Mouse (Mus musculus) forebrain, embryonic 14.5 days (tissue): ENCODE results near the gene Sh3kbp1. TPM values are rescaled to one million over a fixed set of nuclear protein-coding genes. Genes with fewer than 3 reads are reported as not detected.

Experiments
- ATAC-seq: fragments of 200-750 bp; cut with Nextera tagmentation; 2 replicates; pipeline ENCODE4 v1.8.0; 2017; ENCODE audit warnings: mild to moderate bottlenecking, moderate library complexity
- DNase-seq: peaks from one replicate; pipeline ENCODE4 v3.0.0-alpha.2; 2015; ENCODE audit warnings: low spot score
- H3K27ac ChIP-seq: fragments of 300-500 bp; sonication (generic); 2 replicates; pipeline ENCODE4 v1.5.1; 2014; ENCODE audit warnings: low read depth, mild to moderate bottlenecking, control low read depth, low read length, moderate library complexity
- H3K27me3 ChIP-seq: fragments of 300-500 bp; sonication (generic); replicated peaks from 2 replicates; pipeline ENCODE4 v1.6.1; 2014; ENCODE audit warnings: low read length, control low read depth, mixed read lengths; ENCODE audit not compliant: control insufficient read depth, insufficient read depth
- H3K36me3 ChIP-seq: fragments of 300-500 bp; sonication (generic); 2 replicates; pipeline ENCODE4 v1.6.1; 2014; ENCODE audit warnings: low read length, control low read depth; ENCODE audit not compliant: control insufficient read depth, insufficient read depth
- H3K4me1 ChIP-seq: fragments of 300-500 bp; sonication (generic); 2 replicates; pipeline ENCODE4 v1.6.1; 2014; ENCODE audit warnings: antibody characterized with exemption, low read length, control low read depth; ENCODE audit not compliant: control insufficient read depth, insufficient read depth
- H3K4me2 ChIP-seq: fragments of 300-500 bp; sonication (generic); 2 replicates; pipeline ENCODE4 v1.6.1; 2014; ENCODE audit warnings: mild to moderate bottlenecking, control low read depth, low read length
- H3K4me3 ChIP-seq: fragments of 300-500 bp; sonication (generic); 2 replicates; pipeline ENCODE4 v1.5.1; 2014; ENCODE audit warnings: low read depth, low read length, control low read depth
- H3K9ac ChIP-seq: fragments of 300-500 bp; sonication (generic); 2 replicates; pipeline ENCODE4 v1.6.1; 2014; ENCODE audit warnings: mild to moderate bottlenecking, low read length, control low read depth, moderate library complexity
- H3K9me3 ChIP-seq: fragments of 300-500 bp; sonication (generic); replicated peaks from 2 replicates; pipeline ENCODE4 v1.6.1; 2016; ENCODE audit warnings: low read length, control low read depth, mixed read lengths; ENCODE audit not compliant: control insufficient read depth
- WGBS: fragments of 180-500 bp; shearing (Covaris S2); extraction: QIAGEN DNeasy Blood & Tissue Kit; methylation state at CpG from one replicate; pipeline ENCODE4 v1.1.7; 2014; 5-methylcytosine and 5-hydroxymethylcytosine counted together
- polyA plus RNA-seq: library from polyadenylated mRNA; unstranded; fragments of >200 nt; fragmentation: Nextera tagmentation; extraction: Ambion mirVana; gene quantifications from 2 replicates; pipeline ENCODE4 v1.2.1, GENCODE M21; 2014

Gene Sh3kbp1
- polyA plus RNA-seq, 1 experiment from 2014 or later = 38.7 TPM

DNA sequence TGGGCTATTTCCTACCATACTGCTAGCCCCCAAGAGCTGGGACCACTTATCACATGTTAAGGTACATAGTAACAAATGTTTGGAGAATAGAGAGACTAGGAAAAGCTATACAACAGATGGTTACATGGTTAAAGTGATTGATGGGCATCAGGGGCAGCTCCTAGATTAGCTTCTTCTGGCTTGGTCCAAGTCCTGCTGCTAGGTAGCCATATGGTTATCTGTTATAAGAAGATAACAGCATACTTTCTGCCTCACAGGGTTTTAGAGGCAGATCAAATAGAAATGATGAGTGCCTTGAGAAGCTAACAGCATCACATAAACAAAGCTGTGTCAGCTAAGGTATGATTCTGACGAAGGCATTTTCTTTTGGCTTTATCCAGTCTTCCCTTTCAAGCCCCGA is 334.3 kb downstream of the Sh3kbp1 start:
- no peak overlapping the region for H3K9ac ChIP-seq
- no peak for DNase-seq
- H3K27me3 ChIP-seq = 0 out of 2 replicates have a peak, but pooled peaks cover 3% of the 10 kb centered on the region
- no peaks in the 10 kb centered on the region for H3K36me3 ChIP-seq
- no peak for ATAC-seq
- no peak overlapping the region for H3K27ac ChIP-seq
- WGBS = 82% methylated on average over 2 of the region's 2 CpGs
- H3K4me2 ChIP-seq = no peak overlapping the region
- no peaks in the 10 kb centered on the region for H3K4me1 ChIP-seq
- no peaks in the 10 kb centered on the region for H3K9me3 ChIP-seq
- no peak overlapping the region for H3K4me3 ChIP-seq

DNA sequence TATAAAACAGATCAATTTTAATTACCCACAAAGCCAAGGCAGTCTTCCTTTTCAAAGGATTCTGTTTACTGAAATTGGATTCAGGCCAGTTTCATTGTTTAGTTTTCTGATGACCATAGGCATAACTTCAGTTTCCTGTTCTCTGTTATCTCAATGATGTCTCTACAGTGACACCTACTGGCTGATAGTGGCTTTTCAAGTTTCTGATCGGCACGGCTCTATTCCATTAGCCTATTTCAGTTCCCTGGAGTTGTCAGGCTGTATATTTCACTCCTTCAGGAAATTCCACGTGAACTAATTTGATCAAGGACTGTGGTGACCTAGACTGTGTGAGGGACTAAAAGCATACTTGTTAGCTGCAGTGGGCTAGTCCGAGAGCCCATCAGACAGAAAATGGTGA is 336.2 kb downstream of the Sh3kbp1 start:
- Histone ChIP-seq H3K4me1 (no peaks in the 10 kb centered on the region), H3K27me3 (0 out of 2 replicates have a peak, but pooled peaks cover 3% of the 10 kb centered on the region), H3K4me3 (no peak overlapping the region), H3K27ac (no peak overlapping the region), H3K4me2 (no peak overlapping the region), H3K9ac (no peak overlapping the region), H3K9me3 (no peaks in the 10 kb centered on the region), H3K36me3 (no peaks in the 10 kb centered on the region)
- peak; percentile 84 for DNase-seq
- WGBS = 30% methylated on average over 4 of the region's 4 CpGs
- peak; percentile 89 for ATAC-seq

DNA sequence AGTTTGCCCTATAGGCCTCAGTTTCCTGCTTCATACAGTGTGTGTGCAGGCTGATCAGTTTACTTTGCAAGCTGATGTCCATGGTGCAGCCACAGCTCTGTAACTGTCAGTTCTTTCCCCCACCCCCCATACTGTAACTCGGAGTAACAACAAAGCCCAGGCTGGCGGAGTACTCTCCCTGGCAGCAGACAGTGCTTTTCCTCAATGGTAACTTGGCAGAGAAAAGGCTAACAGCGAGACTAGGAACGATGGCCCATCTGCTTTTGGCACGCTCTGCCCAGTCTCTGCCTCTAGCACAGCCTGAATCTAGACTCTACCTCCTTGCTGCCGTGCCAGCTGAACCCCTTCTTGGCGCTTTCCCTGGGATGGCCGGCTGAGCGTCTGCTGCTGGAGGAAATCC is 336.9 kb downstream of the Sh3kbp1 start:
- Histone ChIP-seq H3K27ac (no peak overlapping the region), H3K4me1 (no peaks in the 10 kb centered on the region), H3K9ac (no peak overlapping the region), H3K36me3 (no peaks in the 10 kb centered on the region), H3K9me3 (no peaks in the 10 kb centered on the region), H3K4me2 (no peak overlapping the region), H3K4me3 (no peak overlapping the region), H3K27me3 (0 out of 2 replicates have a peak, but pooled peaks cover 3% of the 10 kb centered on the region)
- ATAC-seq = peak; percentile 77
- 72% methylated on average over 9 of the region's 9 CpGs for WGBS
- peak; percentile 74 for DNase-seq

DNA sequence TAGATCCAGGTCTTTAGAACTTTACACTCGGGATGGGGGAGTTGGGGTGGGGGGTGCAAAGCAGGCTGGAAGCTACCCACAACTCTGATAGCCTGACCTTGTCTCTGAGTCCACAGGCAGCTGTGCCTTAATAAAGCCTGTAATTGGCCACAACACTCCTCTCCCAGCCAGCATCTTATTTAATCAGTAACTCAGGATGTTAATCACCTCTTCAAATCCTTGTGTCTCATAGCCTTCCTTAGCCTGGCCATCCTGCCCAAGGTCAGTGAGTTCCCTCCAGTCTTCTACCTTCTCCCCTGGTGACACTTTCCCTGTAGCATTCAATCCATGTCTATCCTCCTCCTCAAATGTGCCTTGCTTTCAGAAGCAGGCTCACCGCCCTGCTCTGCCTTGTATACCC is 342.0 kb downstream of the Sh3kbp1 start:
- no peak overlapping the region for H3K4me3 ChIP-seq
- no peaks in the 10 kb centered on the region for H3K4me1 ChIP-seq
- ATAC-seq (no peak), DNase-seq (no peak)
- H3K27me3 ChIP-seq = no peaks in the 10 kb centered on the region
- H3K27ac ChIP-seq = no peak overlapping the region
- H3K9ac ChIP-seq = no peak overlapping the region
- 95% methylated on average over 2 of the region's 2 CpGs for WGBS
- H3K4me2 ChIP-seq = no peak overlapping the region
- H3K36me3 ChIP-seq = no peaks in the 10 kb centered on the region
- H3K9me3 ChIP-seq = no peaks in the 10 kb centered on the region

DNA sequence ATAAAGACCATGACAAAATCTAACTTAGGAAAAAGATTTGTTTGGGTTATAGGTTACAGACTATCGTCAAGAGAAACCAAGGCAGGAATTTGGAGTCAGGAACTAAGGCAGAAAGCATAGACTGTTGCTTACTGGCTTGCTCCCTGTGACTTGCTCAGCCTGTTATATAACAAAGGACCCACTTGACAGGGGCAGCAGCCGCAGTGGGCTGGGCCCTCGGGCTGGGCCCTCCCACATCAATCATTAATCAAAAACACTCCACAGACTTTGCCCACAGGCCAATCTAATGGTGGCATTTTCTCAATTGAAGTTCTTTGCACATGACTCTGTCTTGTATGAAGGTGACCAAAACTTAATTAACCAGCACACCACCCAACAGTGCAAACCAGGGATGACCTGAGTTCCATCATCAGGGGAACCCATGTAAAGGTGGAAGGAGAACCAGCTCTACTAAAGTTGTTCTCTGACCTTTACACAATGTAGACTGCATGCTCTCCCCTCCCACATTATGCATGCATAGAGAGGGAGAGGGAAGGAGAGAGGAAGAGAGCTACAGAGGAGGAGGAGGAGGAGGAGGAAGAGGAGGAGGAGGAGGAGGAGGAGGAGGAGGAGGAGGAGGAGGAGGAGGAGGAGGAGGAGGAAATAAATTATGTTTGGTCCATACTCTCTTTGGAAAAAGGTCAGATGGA is 344.2 kb downstream of the Sh3kbp1 start:
- H3K27me3 ChIP-seq = no peaks in the 10 kb centered on the region
- ATAC-seq (no peak), DNase-seq (no peak)
- H3K27ac ChIP-seq = no peak overlapping the region
- H3K9me3 ChIP-seq = no peaks in the 10 kb centered on the region
- H3K4me2 ChIP-seq = no peak overlapping the region
- no peak overlapping the region for H3K4me3 ChIP-seq
- no peak overlapping the region for H3K9ac ChIP-seq
- 62% methylated on average over 3 of the region's 3 CpGs for WGBS
- no peaks in the 10 kb centered on the region for H3K4me1 ChIP-seq
- no peaks in the 10 kb centered on the region for H3K36me3 ChIP-seq

DNA sequence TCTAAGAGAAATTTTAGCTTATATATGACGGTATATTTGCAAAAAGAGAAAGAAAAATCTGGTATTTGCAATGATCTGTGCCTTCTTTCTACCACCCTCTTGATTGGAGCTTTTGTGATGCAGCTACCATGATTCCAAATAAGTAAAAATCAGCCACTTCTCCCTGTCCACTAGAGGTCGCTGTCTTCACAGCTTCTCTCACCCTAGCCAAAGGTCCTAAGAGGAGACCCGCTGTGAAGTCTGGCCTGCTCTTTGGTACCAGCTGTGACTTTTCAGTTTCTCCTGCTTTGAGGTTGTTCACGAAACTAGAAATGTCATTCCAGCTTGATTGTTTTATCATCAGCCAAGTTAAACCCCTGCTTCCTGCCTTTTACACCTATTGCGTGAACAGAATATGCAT is 346.7 kb downstream of the Sh3kbp1 start:
- H3K4me1 ChIP-seq = no peaks in the 10 kb centered on the region
- ATAC-seq (0 out of 2 replicates have a peak, but pooled peaks have one; percentile 55), DNase-seq (peak; percentile 64)
- H3K27ac ChIP-seq = no peak overlapping the region
- WGBS = 27% methylated on average over 5 of the region's 5 CpGs
- H3K4me3 ChIP-seq = no peak overlapping the region
- no peaks in the 10 kb centered on the region for H3K36me3 ChIP-seq
- no peak overlapping the region for H3K4me2 ChIP-seq
- no peaks in the 10 kb centered on the region for H3K9me3 ChIP-seq
- no peak overlapping the region for H3K9ac ChIP-seq
- H3K27me3 ChIP-seq = no peaks in the 10 kb centered on the region

DNA sequence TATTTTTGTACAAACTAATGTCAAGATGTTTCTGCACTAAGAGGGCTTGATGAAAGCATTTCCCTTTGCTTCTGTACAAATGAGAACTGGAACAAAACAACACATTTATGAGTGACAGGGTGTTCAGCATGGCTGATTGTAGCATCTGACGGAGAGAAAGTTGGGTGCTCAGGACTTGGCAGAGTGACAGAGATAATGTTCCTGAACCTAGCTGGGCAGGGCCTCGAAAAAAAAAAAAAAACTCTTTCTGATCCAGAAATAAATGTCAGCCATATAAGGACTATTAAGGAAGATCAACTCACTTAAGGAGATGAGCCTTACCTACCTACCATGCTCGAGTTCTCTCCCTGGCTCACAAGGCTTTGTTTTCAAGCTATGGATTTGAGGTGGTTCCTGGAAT is 349.2 kb downstream of the Sh3kbp1 start:
- Histone ChIP-seq H3K4me2 (no peak overlapping the region), H3K27ac (no peak overlapping the region), H3K27me3 (no peaks in the 10 kb centered on the region), H3K9me3 (no peaks in the 10 kb centered on the region), H3K4me3 (no peak overlapping the region), H3K9ac (no peak overlapping the region), H3K36me3 (no peaks in the 10 kb centered on the region), H3K4me1 (no peaks in the 10 kb centered on the region)
- 71% methylated on average over 3 of the region's 3 CpGs for WGBS
- DNase-seq (no peak), ATAC-seq (no peak)

DNA sequence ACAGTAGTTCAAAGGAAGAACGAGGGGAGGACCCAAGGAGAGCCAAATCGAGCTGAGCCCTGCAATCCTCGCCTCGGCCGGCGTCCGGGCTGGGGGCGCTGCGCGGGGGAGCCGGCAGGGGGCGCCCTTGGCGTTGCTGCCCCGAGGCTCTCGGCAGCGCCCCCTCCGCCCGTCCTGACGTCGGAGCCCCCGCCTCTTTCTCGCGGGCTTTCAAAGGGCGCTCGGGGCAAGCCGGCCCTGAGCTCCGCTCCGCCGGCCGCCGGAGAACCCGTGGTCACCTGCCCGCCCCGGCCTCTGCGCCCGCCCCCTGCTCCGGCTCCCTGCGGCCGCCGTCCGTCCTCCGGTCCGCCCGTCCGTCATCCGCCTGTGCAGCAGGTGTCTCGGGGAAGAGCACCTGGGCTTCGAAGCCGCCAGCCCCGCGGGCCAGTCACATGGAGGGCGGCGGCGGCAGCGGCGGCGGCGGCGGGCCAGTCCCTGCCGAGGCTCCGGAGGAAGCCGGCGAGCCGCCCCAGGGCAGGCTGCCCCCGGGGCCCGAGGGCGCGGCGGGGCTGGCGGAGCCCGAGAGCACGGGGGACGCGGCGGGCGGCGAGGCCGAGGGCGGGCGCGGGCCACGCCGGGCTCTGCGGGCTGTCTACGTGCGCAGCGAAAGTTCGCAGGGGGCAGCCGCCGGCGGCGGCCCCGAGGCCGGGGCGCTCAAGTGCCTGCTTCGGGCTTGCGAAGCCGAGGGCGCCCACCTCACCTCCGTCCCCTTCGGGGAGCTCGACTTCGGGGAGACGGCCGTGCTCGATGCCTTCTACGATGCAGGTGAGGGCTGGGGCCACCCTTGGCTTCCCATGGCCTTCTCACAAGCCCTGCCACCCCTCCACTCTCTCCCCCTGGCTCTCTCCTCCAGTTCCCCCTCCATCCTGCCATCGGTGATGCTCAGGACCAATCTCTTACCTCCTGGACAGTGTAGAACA is 361.2 kb downstream of the Sh3kbp1 start, which contains the start of gene Map3k15:
Map3k15 (plus strand) TSS at position 432 of the 959 bp plus-strand sequence.
- Histone ChIP-seq H3K4me3 (peak within 1 kb of the TSS; percentile 36), H3K27me3 (0 out of 2 replicates have a peak, but pooled peaks cover 2% of the 10 kb centered on the region), H3K9ac (peak within 1 kb of the TSS; percentile 49), H3K4me2 (peak within 1 kb of the TSS; percentile 73), H3K4me1 (no peaks in the 10 kb centered on the region), H3K27ac (no peak within 1 kb of the TSS), H3K9me3 (no peaks in the 10 kb centered on the region), H3K36me3 (no peaks in the 10 kb centered on the region)
- DNase-seq = peak; percentile 10
- ATAC-seq = peak; percentile 77
- 40% methylated on average over 104 of the region's 108 CpGs for WGBS
